Mouse (Mus musculus): Measurements from ENCODE around the gene Rnf150. TPM values are rescaled to one million over a fixed set of nuclear protein-coding genes. Genes with fewer than 3 reads are reported as not detected.
A peak's percentile ranks its signal among the peaks of the same experiment; 100 is the strongest.

The Rnf150 gene
- polyA plus RNA-seq, 1 experiment from 2014 or later, result 2.1 TPM

GRCm38 (mm10) chr8:82917540-82918316 is 54.6 kb downstream of the Rnf150 start:
- no peaks in the 10 kb centered on the region for H3K27me3 ChIP-seq
- no peak overlapping the region for H3K27ac ChIP-seq
- H3K9ac ChIP-seq, result no peak overlapping the region
- no peak overlapping the region for H3K4me2 ChIP-seq (replicated peaks)
- H3K36me3 ChIP-seq, result no peaks in the 10 kb centered on the region
- no peak overlapping the region for H3K4me3 ChIP-seq
- H3K4me1 ChIP-seq, result peaks cover 13% of the 10 kb centered on the region
- WGBS, result 68% methylated on average over 5 of the region's 5 CpGs
- no peaks in the 10 kb centered on the region for H3K9me3 ChIP-seq
- ATAC-seq (ENCODE audit: low FRiP score, low read depth), result no peak

- no peaks in the 10 kb centered on the region for H3K27me3 ChIP-seq
- WGBS, result 60% methylated on average over 4 of the region's 4 CpGs
These were observed 56.5 kb downstream of the Rnf150 start for GRCm38 (mm10) chr8:82919676-82920075.

GRCm38 (mm10) chr8:82920124-82920523 is 57.0 kb downstream of the Rnf150 start:
- H3K4me3 ChIP-seq, result no peak overlapping the region
- no peak for ATAC-seq (ENCODE audit: low FRiP score, low read depth)
- H3K9ac ChIP-seq, result no peak overlapping the region
- H3K27ac ChIP-seq, result no peak overlapping the region
- 63% methylated on average over 4 of the region's 4 CpGs for WGBS
- H3K4me1 ChIP-seq, result peaks cover 9% of the 10 kb centered on the region
- no peaks in the 10 kb centered on the region for H3K9me3 ChIP-seq
- no peaks in the 10 kb centered on the region for H3K27me3 ChIP-seq
- H3K36me3 ChIP-seq, result no peaks in the 10 kb centered on the region
- no peak overlapping the region for H3K4me2 ChIP-seq (replicated peaks)

More at GRCm38 (mm10) chr8:82919676-82920075, 56.5 kb downstream of the Rnf150 start:
- H3K4me3 ChIP-seq, result no peak overlapping the region
- H3K36me3 ChIP-seq, result no peaks in the 10 kb centered on the region
- no peak overlapping the region for H3K9ac ChIP-seq
- no peak overlapping the region for H3K27ac ChIP-seq
- no peak overlapping the region for H3K4me2 ChIP-seq (replicated peaks)
- no peak for ATAC-seq (ENCODE audit: low FRiP score, low read depth)
- no peaks in the 10 kb centered on the region for H3K9me3 ChIP-seq
- peaks cover 10% of the 10 kb centered on the region for H3K4me1 ChIP-seq

GRCm38 (mm10) chr8:82925286-82925685 is 62.1 kb downstream of the Rnf150 start:
- Histone ChIP-seq H3K9me3 (no peaks in the 10 kb centered on the region), H3K9ac (no peak overlapping the region), H3K27ac (no peak overlapping the region), H3K27me3 (no peaks in the 10 kb centered on the region), H3K4me3 (no peak overlapping the region), H3K4me2 (replicated peaks) (no peak overlapping the region), H3K36me3 (no peaks in the 10 kb centered on the region), H3K4me1 (no peaks in the 10 kb centered on the region)
- WGBS, result 89% methylated on average over 3 of the region's 3 CpGs
- ATAC-seq (ENCODE audit: low FRiP score, low read depth), result no peak

GRCm38 (mm10) chr8:82926518-82926917 is 63.4 kb downstream of the Rnf150 start:
- 78% methylated on average over 5 of the region's 5 CpGs for WGBS
- no peaks in the 10 kb centered on the region for H3K4me1 ChIP-seq
- H3K4me2 ChIP-seq (replicated peaks), result no peak overlapping the region
- H3K9ac ChIP-seq, result no peak overlapping the region
- no peaks in the 10 kb centered on the region for H3K36me3 ChIP-seq
- no peak for ATAC-seq (ENCODE audit: low FRiP score, low read depth)
- H3K9me3 ChIP-seq, result no peaks in the 10 kb centered on the region
- no peak overlapping the region for H3K27ac ChIP-seq
- no peaks in the 10 kb centered on the region for H3K27me3 ChIP-seq
- H3K4me3 ChIP-seq, result no peak overlapping the region

GRCm38 (mm10) chr8:82931554-82931953 is 68.4 kb downstream of the Rnf150 start:
- no peak for ATAC-seq (ENCODE audit: low FRiP score, low read depth)
- 80% methylated on average over 7 of the region's 7 CpGs for WGBS
- Histone ChIP-seq H3K36me3 (no peaks in the 10 kb centered on the region), H3K4me3 (no peak overlapping the region), H3K4me1 (peaks cover 11% of the 10 kb centered on the region; the same call in 1 of the 2 replicates), H3K27ac (no peak overlapping the region), H3K27me3 (no peaks in the 10 kb centered on the region), H3K4me2 (replicated peaks) (no peak overlapping the region), H3K9ac (no peak overlapping the region), H3K9me3 (no peaks in the 10 kb centered on the region)

- H3K27ac ChIP-seq, result no peak overlapping the region
- H3K36me3 ChIP-seq, result no peaks in the 10 kb centered on the region
- no peak overlapping the region for H3K4me3 ChIP-seq
- H3K9me3 ChIP-seq, result no peaks in the 10 kb centered on the region
- peaks cover 34% of the 10 kb centered on the region for H3K4me1 ChIP-seq
- no peak for ATAC-seq (ENCODE audit: low FRiP score, low read depth)
- H3K9ac ChIP-seq, result no peak overlapping the region
- no peaks in the 10 kb centered on the region for H3K27me3 ChIP-seq
- H3K4me2 ChIP-seq (replicated peaks), result no peak overlapping the region
- WGBS, result 75% methylated on average over 7 of the region's 7 CpGs
These were observed 73.0 kb downstream of the Rnf150 start for GRCm38 (mm10) chr8:82936162-82936561.

- H3K9ac ChIP-seq, result no peak overlapping the region
- no peaks in the 10 kb centered on the region for H3K27me3 ChIP-seq
- no peak overlapping the region for H3K27ac ChIP-seq
- no peak overlapping the region for H3K4me3 ChIP-seq
- no peaks in the 10 kb centered on the region for H3K36me3 ChIP-seq
- WGBS, result 39% methylated on average over 4 of the region's 4 CpGs
- no peaks in the 10 kb centered on the region for H3K9me3 ChIP-seq
- peaks cover 34% of the 10 kb centered on the region for H3K4me1 ChIP-seq
- no peak overlapping the region for H3K4me2 ChIP-seq (replicated peaks)
- ATAC-seq (ENCODE audit: low FRiP score, low read depth), result no peak
These were observed 73.7 kb downstream of the Rnf150 start for GRCm38 (mm10) chr8:82936866-82937265.

GRCm38 (mm10) chr8:82939912-82940311 is 76.8 kb downstream of the Rnf150 start:
- Histone ChIP-seq H3K4me1 (peaks cover 48% of the 10 kb centered on the region), H3K4me2 (replicated peaks) (peak overlapping the region; percentile 31), H3K27me3 (no peaks in the 10 kb centered on the region), H3K9me3 (no peaks in the 10 kb centered on the region), H3K36me3 (no peaks in the 10 kb centered on the region), H3K9ac (no peak overlapping the region), H3K4me3 (no peak overlapping the region), H3K27ac (peak overlapping the region; percentile 23; the same call in 1 of the 2 replicates)
- ATAC-seq (ENCODE audit: low FRiP score, low read depth), result peak; percentile 68
- 11% methylated on average over 6 of the region's 6 CpGs for WGBS

- Histone ChIP-seq H3K4me1 (peaks cover 55% of the 10 kb centered on the region), H3K36me3 (no peaks in the 10 kb centered on the region), H3K4me3 (no peak overlapping the region), H3K9ac (no peak overlapping the region), H3K9me3 (no peaks in the 10 kb centered on the region), H3K27ac (no peak overlapping the region; the same call in 1 of the 2 replicates), H3K27me3 (no peaks in the 10 kb centered on the region), H3K4me2 (replicated peaks) (peak overlapping the region; percentile 36)
- WGBS, result 16% methylated on average over 6 of the region's 6 CpGs
- ATAC-seq (ENCODE audit: low FRiP score, low read depth), result 0 out of 2 replicates have a peak, but pooled peaks have one; percentile 54
These were observed 80.3 kb downstream of the Rnf150 start for GRCm38 (mm10) chr8:82943223-82944006.

- Histone ChIP-seq H3K4me2 (replicated peaks) (no peak overlapping the region), H3K9ac (no peak overlapping the region), H3K27me3 (no peaks in the 10 kb centered on the region), H3K4me1 (peaks cover 42% of the 10 kb centered on the region), H3K36me3 (no peaks in the 10 kb centered on the region; the same call in 1 of the 2 replicates), H3K4me3 (no peak overlapping the region), H3K9me3 (no peaks in the 10 kb centered on the region), H3K27ac (0 out of 2 replicates have a peak overlapping the region, but pooled peaks have one; percentile 6)
- no peak for ATAC-seq (ENCODE audit: low FRiP score, low read depth)
- 35% methylated on average over 3 of the region's 3 CpGs for WGBS
These were observed 82.7 kb downstream of the Rnf150 start for GRCm38 (mm10) chr8:82945867-82946266.

- 10% methylated on average over 1 of the region's 1 CpGs for whole genome bisulfite sequencing
These were observed 83.5 kb downstream of the Rnf150 start for GRCm38 (mm10) chr8:82946658-82947057.

More at GRCm38 (mm10) chr8:82946658-82947057, 83.5 kb downstream of the Rnf150 start:
- no peak for ATAC-seq (ENCODE audit: low FRiP score, low read depth)
- Histone ChIP-seq H3K9me3 (no peaks in the 10 kb centered on the region), H3K4me1 (peaks cover 42% of the 10 kb centered on the region), H3K27me3 (no peaks in the 10 kb centered on the region), H3K9ac (no peak overlapping the region), H3K4me3 (no peak overlapping the region), H3K4me2 (replicated peaks) (no peak overlapping the region), H3K36me3 (no peaks in the 10 kb centered on the region; the same call in 1 of the 2 replicates), H3K27ac (0 out of 2 replicates have a peak overlapping the region, but pooled peaks have one; percentile 6)

Measured in limb, embryonic 13.5 days (tissue).